Mouse (Mus musculus): ENCODE results near the gene Gm10392. TPM values are rescaled to one million over a fixed set of nuclear protein-coding genes. Genes with fewer than 3 reads are reported as not detected.

The Gm10392 gene
- total and polyA plus RNA-seq, 2 experiments from 2014 or later: not detected

DNA sequence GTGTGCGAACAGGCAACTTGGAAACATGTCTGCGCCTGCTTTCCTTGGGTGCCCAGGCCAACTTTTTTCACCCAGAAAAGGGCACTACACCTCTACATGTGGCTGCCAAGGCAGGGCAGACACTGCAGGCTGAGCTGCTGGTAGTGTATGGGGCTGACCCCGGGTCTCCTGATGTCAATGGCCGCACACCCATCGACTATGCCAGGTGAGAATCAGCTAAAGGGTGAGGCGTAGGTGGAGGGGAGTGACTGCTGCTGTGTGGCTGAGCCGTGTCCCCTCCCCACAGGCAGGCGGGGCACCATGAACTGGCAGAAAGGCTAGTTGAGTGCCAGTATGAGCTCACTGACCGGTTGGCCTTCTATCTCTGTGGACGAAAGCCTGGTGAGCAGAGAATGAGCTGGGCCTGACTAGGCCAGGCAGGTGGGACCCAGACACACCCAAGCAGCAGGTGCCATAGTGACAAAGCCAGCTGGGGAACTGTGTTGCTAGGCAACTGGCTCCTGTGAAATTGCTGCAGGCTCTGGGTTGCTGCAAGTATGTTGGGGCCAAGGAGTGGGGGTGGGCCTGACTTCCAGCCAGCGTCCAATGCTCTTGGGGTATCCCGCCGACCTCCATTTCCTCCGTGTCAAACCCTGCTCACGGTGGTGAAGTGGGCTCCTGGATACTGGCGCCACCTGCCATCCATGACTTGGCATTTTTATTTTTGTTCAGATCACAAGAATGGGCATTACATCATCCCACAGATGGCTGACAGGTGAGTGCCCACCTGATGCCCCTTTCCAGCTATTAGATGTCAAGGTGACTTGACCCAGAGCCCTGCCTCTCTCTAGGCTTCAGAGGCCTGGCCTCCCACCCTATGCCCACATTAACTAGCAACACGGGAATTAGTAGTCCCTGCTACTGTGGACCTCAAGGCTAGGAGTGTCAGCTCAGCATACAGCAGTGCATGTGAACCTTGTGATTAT is 18.4 kb downstream of the Gm10392 start:
- no peaks in the 10 kb centered on the region for H3K4me1 ChIP-seq (ENCODE audit: insufficient read depth, low read length)
- H3K36me3 ChIP-seq (ENCODE audit: insufficient read depth, low read length): peaks cover 54% of the 10 kb centered on the region
- 71% methylated on average over 17 of the region's 17 CpGs for WGBS
- H3K9me3 ChIP-seq (ENCODE audit: low read length): no peaks in the 10 kb centered on the region
- ATAC-seq (ENCODE audit: low FRiP score) (no peak), DNase-seq (ENCODE audit: low spot score) (no peak)
- no peak overlapping the region for H3K4me2 ChIP-seq (ENCODE audit: low read depth, low read length, poor library complexity, severe bottlenecking)
- H3K9ac ChIP-seq (replicated peaks; ENCODE audit: low read length, poor library complexity, severe bottlenecking): no peak overlapping the region; the same call in 1 of the 2 replicates
- H3K4me3 ChIP-seq (ENCODE audit: low read depth, low read length): no peak overlapping the region
- H3K27me3 ChIP-seq (ENCODE audit: insufficient read depth, low read length): no peaks in the 10 kb centered on the region
- peak overlapping the region; percentile 48; the same call in 1 of the 2 replicates for H3K27ac ChIP-seq (ENCODE audit: low read depth, low read length)
- no peak for TF ChIP-seq CTCF (IDR thresholded peaks at IDR 0.05)

GRCm38 (mm10) chr11:77499354-77499753 is 19.6 kb downstream of the Gm10392 start:
- DNase-seq (ENCODE audit: low spot score) (peak; percentile 53), ATAC-seq (ENCODE audit: low FRiP score) (no peak)
- no peak for TF ChIP-seq CTCF (IDR thresholded peaks at IDR 0.05)
- Histone ChIP-seq H3K9me3 (ENCODE audit: low read length) (no peaks in the 10 kb centered on the region), H3K4me2 (ENCODE audit: low read depth, low read length, poor library complexity, severe bottlenecking) (no peak overlapping the region), H3K4me1 (ENCODE audit: insufficient read depth, low read length) (peaks cover 6% of the 10 kb centered on the region; the same call in 1 of the 2 replicates), H3K27ac (ENCODE audit: low read depth, low read length) (no peak overlapping the region), H3K27me3 (ENCODE audit: insufficient read depth, low read length) (no peaks in the 10 kb centered on the region), H3K9ac (replicated peaks; ENCODE audit: low read length, poor library complexity, severe bottlenecking) (no peak overlapping the region), H3K4me3 (ENCODE audit: low read depth, low read length) (no peak overlapping the region), H3K36me3 (ENCODE audit: insufficient read depth, low read length) (peaks cover 41% of the 10 kb centered on the region)
- WGBS: 86% methylated on average over 7 of the region's 7 CpGs

DNA sequence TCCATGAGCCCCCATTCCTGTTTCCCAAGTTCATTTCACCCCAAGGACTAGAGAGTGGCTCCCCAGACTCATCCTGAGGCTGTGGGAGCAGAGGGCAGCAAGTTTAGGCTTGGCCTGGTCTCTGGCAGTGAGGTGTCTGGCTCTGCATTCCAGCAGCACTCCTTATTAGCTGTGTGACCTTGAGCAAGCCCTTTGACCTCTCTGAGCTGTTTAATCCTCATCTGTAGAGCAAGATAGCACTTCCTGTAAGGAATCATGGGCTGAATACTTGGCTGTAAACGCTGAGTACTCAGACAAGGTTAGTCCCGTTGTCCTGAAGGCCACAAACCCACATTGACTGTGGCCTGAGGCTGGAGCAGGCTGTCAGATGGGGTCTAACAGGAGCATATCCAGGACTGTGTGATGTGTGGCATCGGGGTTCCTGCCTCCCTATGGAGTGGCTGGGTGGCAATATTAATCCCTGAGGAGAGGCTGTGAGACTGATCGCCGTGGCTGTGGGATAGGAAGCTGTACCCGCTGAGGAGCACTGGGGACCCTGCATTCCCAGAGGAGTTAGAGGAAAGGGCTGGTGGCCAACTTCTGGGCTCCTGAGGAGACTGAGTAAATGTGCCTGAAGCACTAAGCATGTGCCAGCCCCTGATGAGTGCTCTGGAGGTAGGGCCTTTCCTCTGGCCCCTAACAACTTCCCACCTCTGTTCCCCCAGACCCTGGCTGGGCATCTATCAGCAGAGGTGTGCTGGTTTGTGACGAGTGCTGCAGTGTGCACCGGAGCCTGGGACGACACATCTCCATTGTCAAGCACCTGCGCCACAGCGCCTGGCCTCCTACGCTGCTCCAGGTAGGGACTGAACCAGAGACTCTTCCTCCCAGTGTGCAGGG is 20.5 kb downstream of the Gm10392 start:
- Histone ChIP-seq H3K4me2 (ENCODE audit: low read depth, low read length, poor library complexity, severe bottlenecking) (no peak overlapping the region), H3K9me3 (ENCODE audit: low read length) (no peaks in the 10 kb centered on the region), H3K9ac (replicated peaks; ENCODE audit: low read length, poor library complexity, severe bottlenecking) (no peak overlapping the region), H3K27me3 (ENCODE audit: insufficient read depth, low read length) (no peaks in the 10 kb centered on the region), H3K36me3 (ENCODE audit: insufficient read depth, low read length) (peaks cover 34% of the 10 kb centered on the region), H3K4me3 (ENCODE audit: low read depth, low read length) (no peak overlapping the region), H3K27ac (ENCODE audit: low read depth, low read length) (peak overlapping the region; percentile 38; the same call in 1 of the 2 replicates), H3K4me1 (ENCODE audit: insufficient read depth, low read length) (peaks cover 9% of the 10 kb centered on the region; the same call in 1 of the 2 replicates)
- WGBS: 70% methylated on average over 12 of the region's 12 CpGs
- DNase-seq (ENCODE audit: low spot score) (no peak), ATAC-seq (ENCODE audit: low FRiP score) (no peak)
- no peak for TF ChIP-seq CTCF (IDR thresholded peaks at IDR 0.05)

DNA sequence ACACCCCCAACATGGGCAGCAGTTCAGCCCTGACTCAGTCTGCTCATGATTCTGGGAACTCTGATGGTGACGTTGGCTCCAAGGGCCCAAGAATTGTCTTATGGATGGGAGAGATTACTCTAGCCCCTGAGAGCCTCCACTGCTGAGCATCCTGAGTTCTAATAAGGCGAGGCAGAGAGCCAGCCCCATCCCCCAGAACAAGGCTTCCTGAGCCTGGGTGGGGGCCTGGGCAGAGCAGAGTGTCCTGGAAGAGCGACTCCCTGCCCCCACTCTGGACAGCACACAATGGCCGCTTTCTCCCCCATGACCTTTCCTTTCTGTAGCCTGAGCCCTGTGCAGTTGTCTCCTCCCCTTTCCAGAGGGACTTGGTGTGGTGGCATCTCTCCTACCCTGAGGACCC is 21.1 kb downstream of the Gm10392 start:
- DNase-seq (ENCODE audit: low spot score) (no peak), ATAC-seq (ENCODE audit: low FRiP score) (no peak)
- Histone ChIP-seq H3K9me3 (ENCODE audit: low read length) (no peaks in the 10 kb centered on the region), H3K4me2 (ENCODE audit: low read depth, low read length, poor library complexity, severe bottlenecking) (no peak overlapping the region), H3K4me1 (ENCODE audit: insufficient read depth, low read length) (peaks cover 9% of the 10 kb centered on the region; the same call in 1 of the 2 replicates), H3K4me3 (ENCODE audit: low read depth, low read length) (no peak overlapping the region), H3K27me3 (ENCODE audit: insufficient read depth, low read length) (no peaks in the 10 kb centered on the region), H3K36me3 (ENCODE audit: insufficient read depth, low read length) (peaks cover 27% of the 10 kb centered on the region), H3K9ac (replicated peaks; ENCODE audit: low read length, poor library complexity, severe bottlenecking) (no peak overlapping the region), H3K27ac (ENCODE audit: low read depth, low read length) (0 out of 2 replicates have a peak overlapping the region, but pooled peaks have one; percentile 0)
- 44% methylated on average over 4 of the region's 4 CpGs for WGBS
- no peak for TF ChIP-seq CTCF (IDR thresholded peaks at IDR 0.05)

DNA sequence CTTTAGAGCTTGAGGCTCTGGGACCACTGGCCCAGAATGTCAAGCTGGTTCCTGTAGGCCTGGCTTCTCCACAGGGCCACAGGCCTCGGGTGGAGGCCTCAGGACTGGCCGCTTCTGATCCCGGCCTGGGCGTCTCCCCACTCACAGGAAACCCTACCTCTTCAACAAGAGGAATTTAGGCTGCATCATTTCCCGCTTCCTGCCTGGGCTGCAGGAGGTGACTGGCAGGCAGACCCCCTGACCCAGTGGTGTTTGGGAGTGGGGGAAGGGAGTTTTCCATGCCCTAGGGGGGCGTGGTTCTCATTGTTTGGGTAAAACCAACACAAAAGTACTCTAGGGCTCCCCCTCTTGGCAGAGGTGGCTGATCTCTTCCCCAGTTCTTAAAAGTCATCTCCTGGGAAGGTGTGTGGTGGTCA is 21.6 kb downstream of the Gm10392 start:
- no peaks in the 10 kb centered on the region for H3K9me3 ChIP-seq (ENCODE audit: low read length)
- 0 out of 2 replicates have a peak overlapping the region, but pooled peaks have one; percentile 0 for H3K27ac ChIP-seq (ENCODE audit: low read depth, low read length)
- no peaks in the 10 kb centered on the region for H3K27me3 ChIP-seq (ENCODE audit: insufficient read depth, low read length)
- ATAC-seq (ENCODE audit: low FRiP score) (no peak), DNase-seq (ENCODE audit: low spot score) (peak; percentile 43)
- 27% methylated on average over 6 of the region's 6 CpGs for WGBS
- H3K4me3 ChIP-seq (ENCODE audit: low read depth, low read length): no peak overlapping the region
- peaks cover 22% of the 10 kb centered on the region for H3K36me3 ChIP-seq (ENCODE audit: insufficient read depth, low read length)
- no peak overlapping the region for H3K4me2 ChIP-seq (ENCODE audit: low read depth, low read length, poor library complexity, severe bottlenecking)
- H3K9ac ChIP-seq (replicated peaks; ENCODE audit: low read length, poor library complexity, severe bottlenecking): no peak overlapping the region
- TF ChIP-seq CTCF (IDR thresholded peaks at IDR 0.05): peak; percentile 43
- H3K4me1 ChIP-seq (ENCODE audit: insufficient read depth, low read length): peaks cover 9% of the 10 kb centered on the region; the same call in 1 of the 2 replicates

Measured in midbrain, postnatal 0 days (tissue).